In genomic region chr10:29497205-29497822, GRCm38 (mm10) we compare ENCODE assay signal across 33 mouse cellular contexts. TPM values are rescaled to one million over a fixed set of nuclear protein-coding genes. Genes with fewer than 3 reads are reported as not detected.
"Had no signal": no experiment of that assay in that cellular context is flagged by ENCODE, and none has a peak within 500 bp of the region (broad histone marks: within the 10 kb centered on the region; RNA-seq: fewer than 3 reads in every experiment).

No protein-coding gene starts in this region.

- H3K4me1 ChIP-seq: heart, embryonic 10.5 days; heart, embryonic 12.5 days; heart, embryonic 13.5 days; heart, embryonic 15.5 days; hindbrain, embryonic 10.5 days; hindbrain, embryonic 12.5 days; hindbrain, embryonic 13.5 days; hindbrain, embryonic 15.5 days; kidney, embryonic 15.5 days had no signal

- H3K4me3 ChIP-seq: heart, embryonic 10.5 days; heart, embryonic 12.5 days; heart, embryonic 13.5 days; heart, embryonic 15.5 days; hindbrain, embryonic 10.5 days; hindbrain, embryonic 12.5 days; hindbrain, embryonic 13.5 days; hindbrain, embryonic 15.5 days; kidney, embryonic 15.5 days; layer of hippocampus, adult 2 months; left cerebral cortex, adult 2 months had no signal

- DNase-seq: heart, postnatal 10 days; heart, postnatal 14 days; heart, postnatal 36 days; heart, postnatal 4 days; kidney, adult 11 months; kidney, adult 18-20 months; kidney, adult 2 months; kidney, adult 8-10 months; kidney, adult 9 months; kidney, postnatal 10 days; kidney, postnatal 14 days; kidney, postnatal 25 days; kidney, postnatal 36 days; kidney, postnatal 4 days; layer of hippocampus, adult 9-11 months; layer of hippocampus, postnatal 36 days had no signal

- H3K4me2 ChIP-seq: heart, embryonic 11.5 days; heart, embryonic 12.5 days; heart, embryonic 13.5 days; heart, embryonic 15.5 days; hindbrain, embryonic 12.5 days; hindbrain, embryonic 13.5 days; hindbrain, embryonic 14.5 days; hindbrain, embryonic 15.5 days; kidney, embryonic 15.5 days had no signal

- H3K27ac ChIP-seq: heart, embryonic 10.5 days; heart, embryonic 13.5 days; heart, embryonic 15.5 days; hindbrain, embryonic 10.5 days; hindbrain, embryonic 12.5 days; hindbrain, embryonic 13.5 days; hindbrain, embryonic 14.5 days; hindbrain, embryonic 15.5 days; hindbrain, postnatal 0 days; kidney, embryonic 15.5 days; kidney, postnatal 0 days; layer of hippocampus, adult 2 months; left cerebral cortex, adult 2 months had no signal

- ATAC-seq: hindbrain, embryonic 16.5 days; hindbrain, postnatal 0 days; inflammation-experienced regulatory T-cells, adult 6 months had no signal

- H3K9me3 ChIP-seq: heart, embryonic 10.5 days; heart, embryonic 12.5 days; heart, embryonic 13.5 days; heart, embryonic 15.5 days; hindbrain, embryonic 10.5 days; hindbrain, embryonic 12.5 days; hindbrain, embryonic 13.5 days; hindbrain, embryonic 15.5 days; kidney, embryonic 15.5 days had no signal

- H3K27me3 ChIP-seq: heart, embryonic 12.5 days; heart, embryonic 13.5 days; heart, embryonic 15.5 days; hindbrain, embryonic 12.5 days; hindbrain, embryonic 13.5 days; hindbrain, embryonic 15.5 days; kidney, embryonic 15.5 days had no signal

- H3K9ac ChIP-seq: heart, embryonic 12.5 days; heart, embryonic 13.5 days; heart, embryonic 15.5 days; hindbrain, embryonic 12.5 days; hindbrain, embryonic 13.5 days; hindbrain, embryonic 14.5 days; hindbrain, embryonic 15.5 days; kidney, embryonic 15.5 days had no signal

- H3K36me3 ChIP-seq: heart, embryonic 10.5 days; heart, embryonic 12.5 days; heart, embryonic 13.5 days; heart, embryonic 15.5 days; hindbrain, embryonic 10.5 days; hindbrain, embryonic 12.5 days; hindbrain, embryonic 13.5 days; hindbrain, embryonic 15.5 days; kidney, embryonic 15.5 days had no signal

RNA-seq across cellular contexts. Expression of gene Rspo3, which starts 38.4 kb away (rescaled TPM):
- polyA plus RNA-seq: inflammation-experienced regulatory T-cells, adult 6 months had no signal
